Mouse (Mus musculus): ENCODE measurements at regions not wholly inside any gene's neighbourhood (a gene's known extent, or its start where the extent isn't known, plus 50 kb on each side); places are given as distances from the start of the nearest gene placed in this dataset.

DNA sequence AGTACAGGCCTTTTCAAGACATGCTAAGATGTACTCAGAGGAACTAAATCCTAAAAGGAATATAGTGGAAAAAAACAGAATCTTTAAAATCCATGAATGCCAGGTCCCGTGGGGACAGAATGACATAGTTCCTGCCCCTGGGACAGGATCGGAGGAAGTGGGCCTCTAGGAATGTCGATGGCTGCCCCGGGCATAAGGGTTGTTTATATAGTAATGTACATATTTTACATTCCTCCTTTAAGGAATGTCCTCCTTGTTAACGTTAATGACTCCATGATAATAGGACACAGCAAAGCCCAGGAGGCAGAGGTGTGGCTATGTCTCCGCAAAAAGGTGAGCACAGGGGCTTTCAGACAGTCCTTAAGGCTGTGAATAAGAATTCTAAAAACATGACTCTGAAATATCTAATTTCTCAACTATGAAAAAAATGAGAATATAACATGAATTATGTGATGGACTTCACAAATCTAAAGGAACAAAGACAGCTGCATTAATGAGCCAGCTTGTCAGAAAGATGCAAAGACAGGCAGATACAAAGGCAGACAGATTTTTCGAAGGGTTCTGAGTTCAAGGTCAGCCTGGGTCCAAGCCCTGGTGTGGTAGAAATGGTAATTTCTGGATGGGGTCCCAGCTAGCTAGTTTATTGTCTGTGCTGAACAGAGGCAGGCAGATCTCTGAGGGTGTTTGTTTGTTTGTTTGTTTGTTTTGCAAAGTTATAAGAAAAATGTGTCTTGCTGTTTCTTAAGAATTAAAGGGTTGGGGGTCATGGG lies 111.3 kb upstream of the Pcgf5 start:
- WGBS, result 57% methylated on average over 7 of the region's 7 CpGs
- Histone ChIP-seq H3K27ac (no peak overlapping the region), H3K36me3 (no peaks in the 10 kb centered on the region), H3K9me3 (replicated peaks) (no peaks in the 10 kb centered on the region), H3K4me3 (replicated peaks) (no peak overlapping the region), H3K4me1 (no peaks in the 10 kb centered on the region), H3K27me3 (no peaks in the 10 kb centered on the region), H3K4me2 (no peak overlapping the region), H3K9ac (no peak overlapping the region)
- ATAC-seq (replicated peaks; ENCODE audit: low FRiP score), result no peak

- Histone ChIP-seq H3K4me3 (replicated peaks) (no peak overlapping the region), H3K4me1 (no peaks in the 10 kb centered on the region), H3K27ac (no peak overlapping the region), H3K4me2 (no peak overlapping the region), H3K27me3 (no peaks in the 10 kb centered on the region), H3K36me3 (no peaks in the 10 kb centered on the region), H3K9ac (no peak overlapping the region), H3K9me3 (replicated peaks) (no peaks in the 10 kb centered on the region)
- 60% methylated on average over 3 of the region's 3 CpGs for WGBS
- no peak for ATAC-seq (replicated peaks; ENCODE audit: low FRiP score)
Observed at GRCm38 (mm10) chr19:36237751-36238150, 110.4 kb upstream of the Pcgf5 start.

- WGBS, result 76% methylated on average over 3 of the region's 3 CpGs
- ATAC-seq (replicated peaks; ENCODE audit: low FRiP score), result no peak
- no peak overlapping the region for H3K4me2 ChIP-seq
- no peak overlapping the region for H3K4me3 ChIP-seq (replicated peaks)
- no peak overlapping the region for H3K27ac ChIP-seq
- H3K27me3 ChIP-seq, result no peaks in the 10 kb centered on the region
- H3K36me3 ChIP-seq, result no peaks in the 10 kb centered on the region
- H3K9me3 ChIP-seq (replicated peaks), result no peaks in the 10 kb centered on the region
- H3K4me1 ChIP-seq, result no peaks in the 10 kb centered on the region
- H3K9ac ChIP-seq, result no peak overlapping the region
Observed at GRCm38 (mm10) chr19:36238536-36238935, 109.6 kb upstream of the Pcgf5 start.

GRCm38 (mm10) chr19:36242396-36242795 lies 105.7 kb upstream of the Pcgf5 start:
- Histone ChIP-seq H3K9me3 (replicated peaks) (no peaks in the 10 kb centered on the region), H3K36me3 (no peaks in the 10 kb centered on the region), H3K4me2 (no peak overlapping the region), H3K27me3 (no peaks in the 10 kb centered on the region), H3K4me1 (no peaks in the 10 kb centered on the region), H3K4me3 (replicated peaks) (no peak overlapping the region), H3K9ac (no peak overlapping the region), H3K27ac (no peak overlapping the region)
- ATAC-seq (replicated peaks; ENCODE audit: low FRiP score), result no peak
- WGBS, result 86% methylated on average over 3 of the region's 3 CpGs

GRCm38 (mm10) chr19:36242946-36243345 lies 105.2 kb upstream of the Pcgf5 start:
- ATAC-seq (replicated peaks; ENCODE audit: low FRiP score), result no peak

GRCm38 (mm10) chr19:36252522-36252921 lies 95.6 kb upstream of the Pcgf5 start:
- no peak for ATAC-seq (replicated peaks; ENCODE audit: low FRiP score)
- H3K27ac ChIP-seq, result no peak overlapping the region
- H3K4me3 ChIP-seq (replicated peaks), result no peak overlapping the region
- H3K9me3 ChIP-seq (replicated peaks), result no peaks in the 10 kb centered on the region
- WGBS, result 88% methylated on average over 3 of the region's 3 CpGs
- no peak overlapping the region for H3K9ac ChIP-seq
- H3K4me2 ChIP-seq, result no peak overlapping the region
- no peaks in the 10 kb centered on the region for H3K36me3 ChIP-seq
- H3K4me1 ChIP-seq, result no peaks in the 10 kb centered on the region; the same call in 1 of the 2 replicates
- no peaks in the 10 kb centered on the region for H3K27me3 ChIP-seq

More at GRCm38 (mm10) chr19:36242946-36243345, 105.2 kb upstream of the Pcgf5 start:
- Histone ChIP-seq H3K9ac (no peak overlapping the region), H3K36me3 (no peaks in the 10 kb centered on the region), H3K4me2 (no peak overlapping the region), H3K4me1 (no peaks in the 10 kb centered on the region), H3K27me3 (no peaks in the 10 kb centered on the region), H3K9me3 (replicated peaks) (no peaks in the 10 kb centered on the region), H3K4me3 (replicated peaks) (no peak overlapping the region), H3K27ac (no peak overlapping the region)
- WGBS, result 68% methylated on average over 5 of the region's 5 CpGs

GRCm38 (mm10) chr19:36257748-36258538 lies 90.2 kb upstream of the Pcgf5 start:
- no peak for ATAC-seq (replicated peaks; ENCODE audit: low FRiP score)
- Histone ChIP-seq H3K9ac (no peak overlapping the region), H3K4me1 (peaks cover 8% of the 10 kb centered on the region; the same call in 1 of the 2 replicates), H3K36me3 (no peaks in the 10 kb centered on the region), H3K27ac (no peak overlapping the region), H3K9me3 (replicated peaks) (no peaks in the 10 kb centered on the region), H3K27me3 (no peaks in the 10 kb centered on the region), H3K4me3 (replicated peaks) (no peak overlapping the region), H3K4me2 (no peak overlapping the region)
- WGBS, result 54% methylated on average over 10 of the region's 10 CpGs

DNA sequence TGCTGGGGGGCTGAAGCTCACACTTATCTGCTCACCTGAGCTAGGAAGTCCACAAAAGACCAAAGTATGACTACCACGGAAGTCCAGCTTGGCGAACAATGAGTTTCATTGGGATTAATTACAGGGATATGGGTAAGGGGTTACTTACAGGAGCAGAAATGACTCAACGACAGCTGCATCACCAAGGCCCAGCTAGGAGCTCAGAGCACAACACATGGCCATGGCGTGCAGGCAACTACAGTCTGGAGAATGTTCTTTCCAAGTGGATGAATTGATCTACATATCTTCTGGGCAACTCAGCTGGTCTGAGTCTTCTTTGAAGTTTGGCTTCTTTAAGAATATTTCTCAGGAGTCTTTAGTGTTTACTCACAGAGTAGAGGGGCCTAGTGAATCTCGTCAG lies 86.3 kb upstream of the Pcgf5 start:
- H3K27ac ChIP-seq, result no peak overlapping the region
- ATAC-seq (replicated peaks; ENCODE audit: low FRiP score), result no peak
- no peak overlapping the region for H3K4me3 ChIP-seq (replicated peaks)
- peaks cover 8% of the 10 kb centered on the region; the same call in 1 of the 2 replicates for H3K4me1 ChIP-seq
- H3K9ac ChIP-seq, result no peak overlapping the region
- H3K4me2 ChIP-seq, result no peak overlapping the region
- H3K36me3 ChIP-seq, result no peaks in the 10 kb centered on the region
- H3K9me3 ChIP-seq (replicated peaks), result no peaks in the 10 kb centered on the region
- 88% methylated on average over 5 of the region's 5 CpGs for WGBS
- no peaks in the 10 kb centered on the region for H3K27me3 ChIP-seq

- WGBS, result 80% methylated on average over 4 of the region's 4 CpGs
Observed at GRCm38 (mm10) chr19:36263923-36264322, 84.2 kb upstream of the Pcgf5 start.

GRCm38 (mm10) chr19:36264397-36264796 lies 83.7 kb upstream of the Pcgf5 start:
- Histone ChIP-seq H3K27me3 (no peaks in the 10 kb centered on the region), H3K4me1 (no peaks in the 10 kb centered on the region), H3K27ac (no peak overlapping the region), H3K4me3 (replicated peaks) (no peak overlapping the region), H3K36me3 (no peaks in the 10 kb centered on the region), H3K9ac (no peak overlapping the region), H3K4me2 (no peak overlapping the region), H3K9me3 (replicated peaks) (no peaks in the 10 kb centered on the region)
- WGBS, result 89% methylated on average over 2 of the region's 2 CpGs
- no peak for ATAC-seq (replicated peaks; ENCODE audit: low FRiP score)

More at GRCm38 (mm10) chr19:36263923-36264322, 84.2 kb upstream of the Pcgf5 start:
- H3K27ac ChIP-seq, result no peak overlapping the region
- H3K27me3 ChIP-seq, result no peaks in the 10 kb centered on the region
- ATAC-seq (replicated peaks; ENCODE audit: low FRiP score), result no peak
- H3K4me3 ChIP-seq (replicated peaks), result no peak overlapping the region
- H3K9me3 ChIP-seq (replicated peaks), result no peaks in the 10 kb centered on the region
- no peaks in the 10 kb centered on the region for H3K4me1 ChIP-seq
- H3K4me2 ChIP-seq, result no peak overlapping the region
- no peaks in the 10 kb centered on the region for H3K36me3 ChIP-seq
- no peak overlapping the region for H3K9ac ChIP-seq

DNA sequence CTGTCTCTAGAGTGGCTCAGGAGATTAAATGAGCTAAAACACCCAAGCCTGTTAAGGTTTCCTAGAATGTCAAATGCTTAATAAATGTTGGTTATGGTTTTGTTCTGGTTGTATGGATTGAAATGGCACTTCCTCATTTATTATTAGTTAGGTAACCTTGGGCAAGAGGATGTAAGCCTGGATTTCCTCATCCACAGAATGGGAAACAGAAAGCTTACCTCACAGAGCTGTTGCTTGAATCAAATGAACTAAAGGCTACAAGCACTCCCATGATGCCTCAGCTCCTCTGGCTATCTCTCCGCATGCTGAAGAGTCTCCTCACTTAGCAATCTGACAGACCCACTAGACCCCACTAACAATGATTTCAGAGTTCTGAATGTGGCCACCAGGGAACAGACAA lies 82.8 kb upstream of the Pcgf5 start:
- ATAC-seq (replicated peaks; ENCODE audit: low FRiP score), result no peak
- Histone ChIP-seq H3K4me2 (no peak overlapping the region), H3K27ac (no peak overlapping the region), H3K36me3 (no peaks in the 10 kb centered on the region), H3K4me1 (no peaks in the 10 kb centered on the region), H3K27me3 (no peaks in the 10 kb centered on the region), H3K9ac (no peak overlapping the region), H3K4me3 (replicated peaks) (no peak overlapping the region), H3K9me3 (replicated peaks) (no peaks in the 10 kb centered on the region)
- 82% methylated on average over 1 of the region's 1 CpGs for WGBS

GRCm38 (mm10) chr19:36266346-36266745 lies 81.8 kb upstream of the Pcgf5 start:
- Histone ChIP-seq H3K27me3 (no peaks in the 10 kb centered on the region), H3K4me2 (no peak overlapping the region), H3K4me1 (no peaks in the 10 kb centered on the region), H3K9ac (no peak overlapping the region), H3K9me3 (replicated peaks) (no peaks in the 10 kb centered on the region), H3K27ac (no peak overlapping the region), H3K4me3 (replicated peaks) (no peak overlapping the region), H3K36me3 (no peaks in the 10 kb centered on the region)
- 40% methylated on average over 8 of the region's 8 CpGs for WGBS
- no peak for ATAC-seq (replicated peaks; ENCODE audit: low FRiP score)
